Mouse (Mus musculus) olfactory bulb, adult 2 months (tissue): ENCODE data around the gene Adprhl1.

ENCODE experiments used
- CTCF ChIP-seq: fragments of 200-500 bp; IDR thresholded peaks from 2 replicates; pipeline ENCODE4 v1.5.1; 2012; ENCODE audit warnings: low read depth, mild to moderate bottlenecking, low read length, moderate library complexity; ENCODE audit not compliant: insufficient read depth
- POLR2A ChIP-seq: fragments of 200-500 bp; IDR thresholded peaks from 2 replicates; pipeline ENCODE4 v1.6.1; 2012; ENCODE audit warnings: mild to moderate bottlenecking, low read depth, low read length, moderate library complexity; ENCODE audit not compliant: insufficient read depth

- TF ChIP-seq CTCF (no peak), POLR2A (no peak)
Measured at GRCm38 (mm10) chr8:13229802-13230201, 24.2 kb downstream of the Adprhl1 start.
